Mouse (Mus musculus) forebrain, postnatal 0 days (tissue): Measurements from ENCODE around the gene Ovol3. TPM values are rescaled to one million over a fixed set of nuclear protein-coding genes. Genes with fewer than 3 reads are reported as not detected.

Source experiments
- ATAC-seq: fragments of 200-750 bp; cut with Nextera tagmentation; 2 replicates; pipeline ENCODE4 v1.8.0; 2017; ENCODE audit warnings: mild to moderate bottlenecking, moderate library complexity
- DNase-seq: peaks from one replicate; pipeline ENCODE4 v3.0.0-alpha.2; 2015
- H3K27ac ChIP-seq: fragments of 300-500 bp; sonication (generic); 2 replicates; pipeline ENCODE4 v1.5.1; 2014; ENCODE audit warnings: low read depth, mild to moderate bottlenecking, antibody characterized with exemption, low read length, moderate library complexity, mixed read lengths
- H3K27me3 ChIP-seq: fragments of 300-500 bp; sonication (generic); 2 replicates; pipeline ENCODE4 v1.6.1; 2014; ENCODE audit warnings: mild to moderate bottlenecking, low read length, mixed read lengths; ENCODE audit not compliant: insufficient read depth
- H3K36me3 ChIP-seq: fragments of 300-500 bp; sonication (generic); 2 replicates; pipeline ENCODE4 v1.6.1; 2014; ENCODE audit warnings: mild to moderate bottlenecking, moderate library complexity; ENCODE audit not compliant: insufficient read depth
- H3K4me1 ChIP-seq: fragments of 300-500 bp; sonication (generic); 2 replicates; pipeline ENCODE4 v1.6.1; 2014; ENCODE audit warnings: antibody characterized with exemption; ENCODE audit not compliant: insufficient read depth
- H3K4me2 ChIP-seq: fragments of 300-500 bp; sonication (generic); 2 replicates; pipeline ENCODE4 v1.6.1; 2014; ENCODE audit warnings: low read depth, mild to moderate bottlenecking, moderate library complexity
- H3K4me3 ChIP-seq: fragments of 300-500 bp; sonication (generic); 2 replicates; pipeline ENCODE4 v1.5.1; 2014; ENCODE audit warnings: low read depth, low read length, mixed read lengths
- H3K9ac ChIP-seq: fragments of 300-500 bp; sonication (generic); 2 replicates; pipeline ENCODE4 v1.6.1; 2014; ENCODE audit warnings: mild to moderate bottlenecking
- H3K9me3 ChIP-seq: fragments of 300-500 bp; sonication (generic); 2 replicates; pipeline ENCODE4 v1.6.1; 2016; ENCODE audit warnings: low read length
- CTCF ChIP-seq: sonication (generic); IDR thresholded peaks from 2 replicates; pipeline ENCODE4 v1.5.1; 2016; ENCODE audit warnings: antibody characterized with exemption, control low read depth, low read depth
- WGBS: fragments of 180-500 bp; shearing (Covaris S2); extraction: QIAGEN DNeasy Blood & Tissue Kit; methylation state at CpG from one replicate; pipeline ENCODE4 v1.1.7; 2014; 5-methylcytosine and 5-hydroxymethylcytosine counted together
- polyA plus RNA-seq: library from polyadenylated mRNA; unstranded; fragments of >200 nt; fragmentation: Nextera tagmentation; extraction: Ambion mirVana; gene quantifications from 2 replicates; pipeline ENCODE4 v1.2.1, GENCODE M21; 2015
- total RNA-seq: library from RNA; depleted of rRNA; stranded (reverse); fragments of >200 nt; gene quantifications from 2 replicates; pipeline ENCODE4 v1.2.3, GENCODE M21; 2014

The Ovol3 gene
- total and polyA plus RNA-seq, 2 experiments from 2014 or later = not detected

DNA sequence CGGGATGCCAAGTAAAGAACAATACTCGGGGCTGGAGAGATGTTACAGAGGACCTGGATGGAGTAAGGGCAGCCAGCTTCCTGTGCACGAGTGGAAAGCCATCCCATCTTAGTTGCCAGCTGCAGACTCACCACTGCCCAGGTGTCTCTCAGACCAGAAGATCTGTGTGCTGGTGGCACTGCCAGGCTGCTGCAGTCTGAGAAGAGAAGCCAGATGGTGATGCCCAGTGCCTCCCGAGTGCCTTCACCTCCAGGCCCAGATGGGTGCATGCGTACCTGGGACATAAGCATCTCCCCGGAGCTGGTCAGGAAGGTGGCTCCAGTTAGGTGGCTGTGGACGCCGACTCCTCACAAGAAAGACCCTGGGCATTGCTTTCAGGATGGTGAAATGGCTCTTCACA lies 434 bp downstream of the Ovol3 start:
- WGBS = 95% methylated on average over 8 of the region's 8 CpGs
- no peak for DNase-seq
- H3K4me1 ChIP-seq = 0 out of 2 replicates have a peak, but pooled peaks cover 5% of the 10 kb centered on the region
- H3K27me3 ChIP-seq = no peaks in the 10 kb centered on the region
- H3K27ac ChIP-seq = no peak overlapping the region
- H3K9me3 ChIP-seq = no peaks in the 10 kb centered on the region
- no peak overlapping the region for H3K9ac ChIP-seq
- H3K4me2 ChIP-seq = no peak overlapping the region
- no peak overlapping the region for H3K4me3 ChIP-seq
- TF ChIP-seq CTCF = no peak
- ATAC-seq = no peak
- peaks cover 18% of the 10 kb centered on the region for H3K36me3 ChIP-seq

DNA sequence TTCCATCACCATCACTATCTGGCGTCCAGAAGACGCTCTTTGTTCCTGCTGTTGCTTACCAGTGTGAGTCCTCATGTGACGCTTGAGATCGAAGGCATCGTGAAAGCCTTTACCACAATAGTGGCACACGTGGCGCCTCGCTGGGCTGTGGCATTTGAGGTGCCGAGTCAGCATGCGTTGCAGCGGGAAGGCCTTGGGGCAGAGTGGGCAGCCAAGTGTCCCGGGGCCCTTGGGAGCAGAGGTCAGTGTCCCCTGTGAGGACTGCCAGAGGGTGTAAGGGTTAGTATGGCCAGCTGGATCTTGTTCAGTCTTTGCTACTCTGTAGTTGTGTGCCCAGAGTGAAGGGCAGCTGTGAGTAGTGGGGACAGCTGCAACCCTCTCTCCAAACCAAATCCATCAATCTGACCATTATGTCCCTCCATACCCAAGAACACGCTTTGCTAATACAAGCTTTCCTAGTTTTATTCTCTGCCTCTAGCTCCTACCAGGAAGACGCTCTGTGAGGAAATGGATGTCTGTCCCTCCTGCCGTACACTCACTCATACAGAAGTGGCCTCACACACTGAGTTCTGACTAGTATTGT lies 1.2 kb downstream of the Ovol3 start:
- no peak overlapping the region for H3K9ac ChIP-seq
- WGBS = 94% methylated on average over 15 of the region's 15 CpGs
- H3K27me3 ChIP-seq = no peaks in the 10 kb centered on the region
- DNase-seq (no peak), ATAC-seq (no peak)
- H3K9me3 ChIP-seq = no peaks in the 10 kb centered on the region
- H3K4me1 ChIP-seq = 0 out of 2 replicates have a peak, but pooled peaks cover 5% of the 10 kb centered on the region
- no peak overlapping the region for H3K4me3 ChIP-seq
- no peak overlapping the region for H3K27ac ChIP-seq
- no peak overlapping the region for H3K4me2 ChIP-seq
- TF ChIP-seq CTCF = no peak
- H3K36me3 ChIP-seq = peaks cover 18% of the 10 kb centered on the region

DNA sequence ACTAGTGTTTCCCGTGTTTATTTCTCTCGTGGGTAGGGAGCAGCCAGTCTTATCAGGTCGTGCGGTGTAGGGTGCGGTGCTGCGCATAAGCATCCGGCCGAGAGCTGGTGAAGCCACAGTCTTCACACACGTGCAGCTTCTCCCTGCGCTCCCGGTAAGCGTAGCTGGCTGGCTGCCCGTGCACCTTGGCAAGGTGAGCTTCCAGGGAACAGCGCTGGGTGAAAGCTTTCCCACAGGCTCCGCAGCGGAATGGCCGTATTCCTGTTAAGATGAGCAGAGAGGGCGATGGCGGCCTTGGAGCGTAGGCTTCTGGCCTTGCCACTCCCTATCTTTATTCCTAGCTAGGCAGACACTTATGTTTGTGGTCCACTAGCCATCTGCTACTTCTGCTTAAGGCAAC lies 2.1 kb downstream of the Ovol3 start:
- no peak for TF ChIP-seq CTCF
- no peak overlapping the region for H3K27ac ChIP-seq
- ATAC-seq (no peak), DNase-seq (no peak)
- WGBS = 91% methylated on average over 20 of the region's 20 CpGs
- H3K4me3 ChIP-seq = no peak overlapping the region
- H3K36me3 ChIP-seq = peaks cover 18% of the 10 kb centered on the region
- no peak overlapping the region for H3K4me2 ChIP-seq
- H3K27me3 ChIP-seq = no peaks in the 10 kb centered on the region
- H3K4me1 ChIP-seq = 0 out of 2 replicates have a peak, but pooled peaks cover 5% of the 10 kb centered on the region
- H3K9ac ChIP-seq = no peak overlapping the region
- H3K9me3 ChIP-seq = no peaks in the 10 kb centered on the region

DNA sequence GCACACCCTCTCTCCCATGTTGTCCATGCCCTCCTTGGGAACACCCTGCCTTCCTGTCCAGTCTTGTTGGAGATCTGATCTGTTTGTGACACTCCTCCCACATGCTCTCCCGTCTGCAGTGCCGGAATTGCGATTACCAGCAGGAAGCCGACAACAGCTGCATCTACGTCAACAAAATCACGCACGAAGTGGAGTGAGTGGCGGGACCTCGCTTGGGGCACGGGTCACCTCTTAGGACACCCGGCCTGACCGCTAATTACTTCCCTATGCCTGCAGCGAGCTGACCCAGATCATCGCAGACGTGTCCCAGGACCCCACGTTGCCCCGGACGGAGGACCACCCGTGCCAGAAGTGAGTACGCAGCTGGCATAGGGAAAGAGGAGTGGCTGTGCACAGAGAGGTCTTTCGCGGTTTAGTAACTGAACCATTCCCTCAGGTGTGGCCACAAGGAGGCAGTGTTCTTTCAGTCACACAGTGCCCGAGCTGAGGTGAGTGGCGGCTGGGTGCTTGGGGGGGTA lies 2.8 kb downstream of the Ovol3 start:
- peak overlapping the region; percentile 97 for H3K27ac ChIP-seq
- 5% methylated on average over 24 of the region's 24 CpGs for WGBS
- H3K36me3 ChIP-seq = peaks cover 22% of the 10 kb centered on the region
- no peaks in the 10 kb centered on the region for H3K9me3 ChIP-seq
- DNase-seq = peak; percentile 35
- peak overlapping the region; percentile 67 for H3K9ac ChIP-seq
- no peaks in the 10 kb centered on the region for H3K27me3 ChIP-seq
- 0 out of 2 replicates have a peak, but pooled peaks cover 5% of the 10 kb centered on the region for H3K4me1 ChIP-seq
- H3K4me3 ChIP-seq = peak overlapping the region; percentile 69
- H3K4me2 ChIP-seq = peak overlapping the region; percentile 64
- no peak for ATAC-seq
- peak; percentile 61 for TF ChIP-seq CTCF

DNA sequence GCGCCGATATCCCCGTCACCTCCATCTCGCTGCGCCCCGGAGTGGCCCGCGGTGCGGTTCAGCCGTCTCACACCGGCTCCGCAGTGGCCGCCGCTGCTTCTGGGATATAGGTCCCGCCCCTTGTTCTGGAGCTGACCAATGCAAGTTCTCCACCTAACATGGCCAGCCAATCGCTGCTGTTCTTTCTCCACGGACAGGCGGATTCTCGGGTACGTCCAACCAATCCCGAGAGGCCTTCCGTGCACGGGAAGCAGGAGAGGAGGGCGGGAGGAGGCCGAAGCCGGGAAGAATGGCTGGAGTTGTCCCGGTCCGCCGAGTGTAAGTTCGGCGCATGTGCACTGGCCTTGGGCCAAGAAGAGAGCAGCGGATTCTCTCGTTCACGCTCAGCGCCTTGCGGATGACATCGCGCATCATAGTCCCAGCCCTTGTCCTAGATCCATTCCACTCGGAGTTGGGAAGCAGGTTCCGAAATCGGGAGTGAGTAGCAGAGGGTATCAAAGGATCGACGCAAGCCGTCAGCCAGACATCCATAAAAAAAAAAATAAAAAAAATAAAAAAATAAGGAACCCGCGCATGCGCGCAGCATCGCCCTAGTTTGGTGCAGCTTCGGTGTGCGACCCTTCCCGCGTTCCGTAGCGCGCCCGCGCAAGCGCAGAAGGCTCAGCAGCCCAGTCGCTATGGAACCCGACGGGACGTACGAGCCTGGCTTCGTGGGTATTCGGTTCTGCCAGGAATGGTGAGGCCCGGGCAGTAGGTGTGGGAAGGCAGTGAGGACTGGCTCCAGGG lies 3.7 kb downstream of the Ovol3 start, which contains the start of the genes Polr2i and Tbcb:
Gene Polr2i, plus strand, starts transcription at position 280 of the 786 bp plus-strand sequence.
Gene Tbcb, minus strand, starts transcription at position 604 of the 786 bp plus-strand sequence.
- peak; percentile 99 for DNase-seq
- TF ChIP-seq CTCF = no peak; the same call in 1 of the 2 replicates
- H3K4me2 ChIP-seq = peak within 1 kb of the TSS; percentile 64
- H3K27me3 ChIP-seq = no peaks in the 10 kb centered on the region
- 0 out of 2 replicates have a peak, but pooled peaks cover 5% of the 10 kb centered on the region for H3K4me1 ChIP-seq
- ATAC-seq = peak; percentile 97
- H3K36me3 ChIP-seq = peaks cover 30% of the 10 kb centered on the region
- peak within 1 kb of the TSS; percentile 69 for H3K4me3 ChIP-seq
- no peaks in the 10 kb centered on the region for H3K9me3 ChIP-seq
- 1% methylated on average over 67 of the region's 67 CpGs for WGBS
- peak within 1 kb of the TSS; percentile 67 for H3K9ac ChIP-seq
- peak within 1 kb of the TSS; percentile 97 for H3K27ac ChIP-seq

DNA sequence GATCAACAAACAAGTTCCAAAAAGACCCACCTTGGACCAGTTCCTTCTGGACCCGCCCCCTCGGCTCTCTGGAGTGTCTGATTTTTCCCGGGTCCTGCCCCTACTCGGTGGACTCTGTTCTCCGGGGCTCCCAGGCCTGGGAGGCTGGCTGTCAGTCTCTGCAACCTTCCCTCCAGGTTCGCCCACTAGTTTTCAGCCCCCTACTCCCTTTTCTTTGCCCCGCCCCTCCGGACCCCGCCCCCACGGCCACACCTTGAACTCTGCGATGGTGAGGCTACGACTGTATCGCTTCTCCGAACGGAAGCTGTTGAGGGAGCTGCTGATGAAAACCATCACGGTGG lies 4.2 kb downstream of the Ovol3 start:
- ATAC-seq = no peak; the same call in 1 of the 2 replicates
- WGBS = 0% methylated on average over 16 of the region's 16 CpGs
- TF ChIP-seq CTCF = no peak

DNA sequence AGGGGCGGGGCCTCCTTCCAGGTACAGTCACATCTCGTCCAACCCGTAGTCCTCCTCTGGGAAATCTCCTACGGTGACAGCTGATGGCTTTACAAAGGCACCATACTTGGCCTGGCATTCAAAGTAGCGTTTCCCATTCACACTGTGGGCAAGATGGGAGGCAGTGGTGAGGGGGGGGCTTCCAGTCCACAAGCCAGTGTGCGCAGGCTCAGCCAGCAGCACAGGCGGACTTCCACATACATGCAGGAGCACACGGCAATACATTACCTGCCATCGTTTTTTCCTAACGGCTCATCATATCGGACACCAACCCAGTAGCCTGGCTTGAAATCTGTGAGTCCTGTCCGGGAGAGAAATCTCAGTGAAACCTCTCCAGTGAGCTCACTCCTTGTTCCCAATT lies 11.3 kb downstream of the Ovol3 start:
- Histone ChIP-seq H3K27ac (no peak overlapping the region), H3K9ac (no peak overlapping the region), H3K9me3 (no peaks in the 10 kb centered on the region), H3K27me3 (no peaks in the 10 kb centered on the region), H3K36me3 (peaks cover 51% of the 10 kb centered on the region), H3K4me3 (no peak overlapping the region), H3K4me2 (no peak overlapping the region), H3K4me1 (no peaks in the 10 kb centered on the region; the same call in 1 of the 2 replicates)
- ATAC-seq (no peak), DNase-seq (no peak)
- no peak for TF ChIP-seq CTCF
- WGBS = 89% methylated on average over 12 of the region's 12 CpGs

More for the DNA sequence above, 4.2 kb downstream of the Ovol3 start:
- Histone ChIP-seq H3K4me2 (peak overlapping the region; percentile 64), H3K27ac (peak overlapping the region; percentile 97), H3K9ac (peak overlapping the region; percentile 67), H3K27me3 (no peaks in the 10 kb centered on the region), H3K4me3 (peak overlapping the region; percentile 69), H3K4me1 (0 out of 2 replicates have a peak, but pooled peaks cover 5% of the 10 kb centered on the region), H3K36me3 (peaks cover 36% of the 10 kb centered on the region), H3K9me3 (no peaks in the 10 kb centered on the region)
- DNase-seq = no peak
